Mouse (Mus musculus) myocyte (in vitro differentiated cells): Measurements from ENCODE around the gene Pon3.

Source experiments
- CEBPB ChIP-seq: IDR thresholded peaks from 2 replicates; pipeline ENCODE4 v1.6.1; 2011; ENCODE audit warnings: mild to moderate bottlenecking, moderate library complexity; ENCODE audit not compliant: poor library complexity, insufficient read depth, severe bottlenecking
- E2F4 ChIP-seq: IDR thresholded peaks from one replicate; pipeline ENCODE4 v1.6.1; 2011; ENCODE audit warnings: mild to moderate bottlenecking, control low read depth, moderate library complexity; ENCODE audit not compliant: insufficient read depth
- MAX ChIP-seq: IDR thresholded peaks from one replicate; pipeline ENCODE4 v1.6.1; 2011; ENCODE audit warnings: low read depth, mild to moderate bottlenecking, control low read depth
- MYOD1 ChIP-seq, 3 experiments: IDR thresholded peaks; one replicate each; pipeline ENCODE4 v1.6.1; 2011; ENCODE audit warnings: control low read depth in 2 of 3, low read depth in 2 of 3, mild to moderate bottlenecking in 2 of 3, moderate library complexity in 1 of 3; ENCODE audit not compliant: insufficient read length in 2 of 3, control insufficient read depth in 1 of 3
- MYOG ChIP-seq, 3 experiments: IDR thresholded peaks; one replicate each; pipeline ENCODE4 v1.6.1; 2011; ENCODE audit warnings: control low read depth in 2 of 3, low read depth in 2 of 3, mild to moderate bottlenecking in 2 of 3; ENCODE audit not compliant: insufficient read length in 2 of 3, control insufficient read depth in 1 of 3, insufficient read depth in 1 of 3
- POLR2A ChIP-seq: IDR thresholded peaks from one replicate; pipeline ENCODE4 v1.6.1; 2011; ENCODE audit warnings: low read depth, mild to moderate bottlenecking, control low read depth, moderate library complexity; ENCODE audit not compliant: insufficient read length
- POLR2AphosphoS2 ChIP-seq: IDR thresholded peaks from one replicate; pipeline ENCODE4 v1.6.1; 2011; ENCODE audit warnings: low read depth, control low read depth; ENCODE audit not compliant: insufficient read length
- REST ChIP-seq: IDR thresholded peaks from one replicate; pipeline ENCODE4 v1.6.1; 2011; ENCODE audit warnings: mild to moderate bottlenecking, control low read depth, moderate library complexity; ENCODE audit not compliant: insufficient read depth, insufficient read length
- SRF ChIP-seq: IDR thresholded peaks from one replicate; pipeline ENCODE4 v1.6.1; 2011; ENCODE audit warnings: low read depth; ENCODE audit not compliant: control insufficient read depth, insufficient read length
- TCF12 ChIP-seq: IDR thresholded peaks from one replicate; pipeline ENCODE4 v1.6.1; 2011; ENCODE audit warnings: mild to moderate bottlenecking, control low read depth; ENCODE audit not compliant: poor library complexity, insufficient read depth, severe bottlenecking
- TCF3 ChIP-seq: IDR thresholded peaks from one replicate; pipeline ENCODE4 v1.6.1; 2011; ENCODE audit warnings: low read depth, control low read depth; ENCODE audit not compliant: insufficient read length
- USF1 ChIP-seq: IDR thresholded peaks from one replicate; pipeline ENCODE4 v1.6.1; 2011; ENCODE audit warnings: low read depth, mild to moderate bottlenecking, control low read depth, moderate library complexity

- TF ChIP-seq POLR2A (no peak), REST (no peak), MYOD1 (IDR thresholded peaks at IDR 0.05; ENCODE audit: control insufficient read depth in 1 of 3, insufficient read length in 2 of 3, low read depth in 2 of 3) (no peak), CEBPB (no peak), E2F4 (no peak), USF1 (no peak), TCF12 (no peak), MAX (no peak), MYOG (IDR thresholded peaks at IDR 0.05; ENCODE audit: control insufficient read depth in 1 of 3, insufficient read depth in 1 of 3, insufficient read length in 2 of 3, low read depth in 2 of 3) (no peak), POLR2AphosphoS2 (no peak), SRF (no peak), TCF3 (no peak)
These were observed 18.6 kb downstream of the Pon3 start for GRCm38 (mm10) chr6:5237510-5237909.
